Mouse (Mus musculus) layer of hippocampus, adult 2 months (tissue): ENCODE data around the gene Trim8. TPM values are rescaled to one million over a fixed set of nuclear protein-coding genes. Genes with fewer than 3 reads are reported as not detected.

Experiments used
- DNase-seq, 2 experiments: peaks; one replicate each; pipeline ENCODE4 v3.0.0; 2022; ENCODE audit warnings: low spot score in 2 of 2
- H3K27ac ChIP-seq: fragments of 200-600 bp; 2 replicates; pipeline ENCODE4 v1.8.1; 2022
- H3K4me3 ChIP-seq: fragments of 200-600 bp; 2 replicates; pipeline ENCODE4 v1.8.1; 2022; ENCODE audit warnings: mild to moderate bottlenecking
- CTCF ChIP-seq: fragments of 200-600 bp; conservative IDR thresholded peaks from 2 replicates; pipeline ENCODE4 v1.8.1; 2022; ENCODE audit warnings: antibody characterized with exemption, mild to moderate bottlenecking, moderate library complexity
- total RNA-seq, 2 experiments: library from RNA; stranded (reverse); gene quantifications; 2 replicates each; pipeline ENCODE4 v1.2.3; 2021

The Trim8 gene
- total RNA-seq, 2 experiments from 2014 or later: 99.9 to 108 TPM

GRCm38 (mm10) chr19:46482896-46483516 is 18.5 kb upstream of the Trim8 start:
- Histone ChIP-seq H3K4me3 (no peak overlapping the region), H3K27ac (peak overlapping the region; percentile 82)
- peak; percentile 70 for TF ChIP-seq CTCF
- DNase-seq: no peak

GRCm38 (mm10) chr19:46483701-46484328 is 17.7 kb upstream of the Trim8 start:
- TF ChIP-seq CTCF: 0 out of 2 replicates have a peak, but pooled peaks have one; percentile 7
- no peak overlapping the region for H3K4me3 ChIP-seq
- H3K27ac ChIP-seq: peak overlapping the region; percentile 82
- peak; percentile 49 to 71 for DNase-seq

GRCm38 (mm10) chr19:46484518-46484917 is 17.0 kb upstream of the Trim8 start:
- Histone ChIP-seq H3K27ac (peak overlapping the region; percentile 82), H3K4me3 (no peak overlapping the region)
- DNase-seq: no peak
- no peak for TF ChIP-seq CTCF

GRCm38 (mm10) chr19:46485847-46486246 is 15.7 kb upstream of the Trim8 start:
- no peak for DNase-seq
- Histone ChIP-seq H3K4me3 (no peak overlapping the region), H3K27ac (peak overlapping the region; percentile 12; the same call in 1 of the 2 replicates)
- TF ChIP-seq CTCF: no peak

GRCm38 (mm10) chr19:46486709-46487108 is 14.8 kb upstream of the Trim8 start:
- Histone ChIP-seq H3K27ac (peak overlapping the region; percentile 12; the same call in 1 of the 2 replicates), H3K4me3 (no peak overlapping the region)
- DNase-seq: no peak
- TF ChIP-seq CTCF: no peak

- TF ChIP-seq CTCF: no peak
- no peak overlapping the region for H3K4me3 ChIP-seq
- H3K27ac ChIP-seq: no peak overlapping the region
- DNase-seq: no peak
These were observed 12.1 kb upstream of the Trim8 start for GRCm38 (mm10) chr19:46489448-46489847.

- TF ChIP-seq CTCF: no peak
- Histone ChIP-seq H3K27ac (no peak overlapping the region), H3K4me3 (no peak overlapping the region)
- DNase-seq: no peak
These were observed 10.9 kb upstream of the Trim8 start for GRCm38 (mm10) chr19:46490634-46491033.

GRCm38 (mm10) chr19:46495136-46495535 is 6.4 kb upstream of the Trim8 start:
- Histone ChIP-seq H3K4me3 (no peak overlapping the region), H3K27ac (no peak overlapping the region)
- no peak for DNase-seq
- no peak for TF ChIP-seq CTCF

GRCm38 (mm10) chr19:46497230-46497629 is 4.3 kb upstream of the Trim8 start:
- Histone ChIP-seq H3K27ac (no peak overlapping the region), H3K4me3 (no peak overlapping the region)
- DNase-seq: no peak
- TF ChIP-seq CTCF: no peak

GRCm38 (mm10) chr19:46499539-46499835 is 2.0 kb upstream of the Trim8 start:
- peak overlapping the region; percentile 86 for H3K27ac ChIP-seq
- no peak for TF ChIP-seq CTCF
- peak overlapping the region; percentile 42 for H3K4me3 ChIP-seq
- DNase-seq: no peak

GRCm38 (mm10) chr19:46499836-46500580 is 1.5 kb upstream of the Trim8 start:
- peak; percentile 94 to 99 for DNase-seq
- peak overlapping the region; percentile 100 for H3K27ac ChIP-seq
- TF ChIP-seq CTCF: no peak
- peak overlapping the region; percentile 96 for H3K4me3 ChIP-seq

GRCm38 (mm10) chr19:46500581-46501341 is 741 bp upstream of the Trim8 start:
- no peak for DNase-seq
- peak; percentile 42; the same call in 1 of the 2 replicates for TF ChIP-seq CTCF
- Histone ChIP-seq H3K4me3 (peak overlapping the region; percentile 96), H3K27ac (peak overlapping the region; percentile 100)

GRCm38 (mm10) chr19:46502069-46502455 is 560 bp downstream of the Trim8 start:
- no peak; the same call in 1 of the 2 replicates for TF ChIP-seq CTCF
- Histone ChIP-seq H3K27ac (peak overlapping the region; percentile 100), H3K4me3 (peak overlapping the region; percentile 96)
- DNase-seq: peak; percentile 76 to 78
